Mouse (Mus musculus) midbrain, embryonic 13.5 days (tissue): ENCODE measurements at regions not wholly inside any gene's neighbourhood (a gene's known extent, or its start where the extent isn't known, plus 50 kb on each side); places are given as distances from the start of the nearest gene placed in this dataset.
A peak's percentile ranks its signal among the peaks of the same experiment; 100 is the strongest.

Experiments used
- ATAC-seq: fragments of 200-750 bp; cut with Nextera tagmentation; 2 replicates; pipeline ENCODE4 v1.8.0; 2017; ENCODE audit warnings: mild to moderate bottlenecking, moderate TSS enrichment, moderate library complexity
- H3K27ac ChIP-seq: fragments of 300-500 bp; sonication (generic); 2 replicates; pipeline ENCODE4 v1.5.1; 2015; ENCODE audit warnings: inconsistent platforms, mild to moderate bottlenecking, moderate library complexity
- H3K27me3 ChIP-seq: fragments of 300-500 bp; sonication (generic); 2 replicates; pipeline ENCODE4 v1.6.1; 2015; ENCODE audit warnings: mild to moderate bottlenecking, inconsistent platforms
- H3K36me3 ChIP-seq: fragments of 300-500 bp; sonication (generic); 2 replicates; pipeline ENCODE4 v1.6.1; 2015; ENCODE audit warnings: mild to moderate bottlenecking, inconsistent platforms
- H3K4me1 ChIP-seq: fragments of 300-500 bp; sonication (generic); replicated peaks from 2 replicates; pipeline ENCODE4 v1.6.1; 2015; ENCODE audit warnings: inconsistent platforms
- H3K4me2 ChIP-seq: fragments of 300-500 bp; sonication (generic); replicated peaks from 2 replicates; pipeline ENCODE4 v1.6.1; 2015; ENCODE audit warnings: moderate library complexity, mild to moderate bottlenecking, inconsistent platforms
- H3K4me3 ChIP-seq: fragments of 300-500 bp; sonication (generic); replicated peaks from 2 replicates; pipeline ENCODE4 v1.5.1; 2015; ENCODE audit warnings: mild to moderate bottlenecking, inconsistent platforms
- H3K9ac ChIP-seq: fragments of 300-500 bp; sonication (generic); replicated peaks from 2 replicates; pipeline ENCODE4 v1.6.1; 2015; ENCODE audit warnings: mild to moderate bottlenecking, inconsistent platforms
- H3K9me3 ChIP-seq: fragments of 300-500 bp; sonication (generic); 2 replicates; pipeline ENCODE4 v1.6.1; 2016; ENCODE audit warnings: mild to moderate bottlenecking, inconsistent platforms
- WGBS: fragments of 180-500 bp; shearing (Covaris S2); methylation state at CpG from one replicate; pipeline ENCODE4 v1.1.7; 2015; 5-methylcytosine and 5-hydroxymethylcytosine counted together

- no peaks in the 10 kb centered on the region for H3K9me3 ChIP-seq
- no peaks in the 10 kb centered on the region for H3K36me3 ChIP-seq
- no peak overlapping the region for H3K4me2 ChIP-seq
- 78% methylated on average over 12 of the region's 12 CpGs for WGBS
- no peaks in the 10 kb centered on the region for H3K4me1 ChIP-seq
- no peaks in the 10 kb centered on the region for H3K27me3 ChIP-seq
- ATAC-seq, result no peak
- no peak overlapping the region for H3K4me3 ChIP-seq
- H3K9ac ChIP-seq, result no peak overlapping the region
- H3K27ac ChIP-seq, result no peak overlapping the region
These were observed 190.0 kb downstream of the Pten start for GRCm38 (mm10) chr19:32947081-32947855.

DNA sequence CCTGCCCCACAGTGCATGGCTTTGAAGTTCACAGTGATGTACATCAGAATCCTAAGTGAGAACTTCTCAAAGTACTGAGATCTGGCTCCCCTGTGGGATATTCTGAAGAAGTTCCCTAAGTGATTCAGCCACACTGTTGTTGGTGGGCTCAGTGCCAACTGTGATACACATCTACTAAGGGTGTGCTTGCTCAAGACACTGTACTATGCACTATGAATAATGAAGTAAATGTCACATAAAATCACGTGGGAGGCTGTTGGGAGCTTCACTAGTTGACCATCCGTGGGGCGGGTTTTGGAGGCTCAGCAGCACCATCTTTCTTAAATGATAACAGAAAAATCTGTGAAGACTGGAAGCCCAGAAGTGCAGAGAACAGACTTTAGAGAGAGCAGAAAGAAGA is 193.0 kb downstream of the Pten start:
- Histone ChIP-seq H3K9me3 (no peaks in the 10 kb centered on the region), H3K27me3 (no peaks in the 10 kb centered on the region; the same call in 1 of the 2 replicates), H3K4me3 (no peak overlapping the region), H3K27ac (no peak overlapping the region), H3K36me3 (no peaks in the 10 kb centered on the region), H3K9ac (no peak overlapping the region), H3K4me2 (no peak overlapping the region), H3K4me1 (peaks cover 6% of the 10 kb centered on the region; the same call in 1 of the 2 replicates)
- WGBS, result 86% methylated on average over 3 of the region's 3 CpGs
- no peak for ATAC-seq

DNA sequence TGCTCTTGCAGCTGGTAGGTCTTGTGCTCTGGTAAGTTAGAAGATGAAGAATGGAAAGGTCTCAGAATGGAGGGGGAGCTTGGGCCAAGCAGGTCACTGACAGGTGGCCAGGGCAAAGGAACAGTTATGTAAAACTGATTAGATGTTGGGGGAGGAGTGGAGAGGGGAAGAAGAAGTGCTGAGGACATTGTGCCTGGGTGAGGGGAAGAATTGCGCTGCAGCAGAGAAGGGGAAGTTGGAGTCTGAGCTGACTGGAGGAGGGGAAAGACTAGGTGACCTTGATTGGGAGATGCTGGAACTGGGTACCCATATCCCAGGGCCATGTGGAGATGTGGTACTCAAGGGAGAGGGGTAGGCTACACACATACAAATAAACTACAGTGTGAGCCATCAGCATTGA is 193.5 kb downstream of the Pten start:
- no peaks in the 10 kb centered on the region for H3K36me3 ChIP-seq
- H3K4me3 ChIP-seq, result no peak overlapping the region
- no peak for ATAC-seq
- 82% methylated on average over 1 of the region's 1 CpGs for WGBS
- no peak overlapping the region for H3K4me2 ChIP-seq
- H3K4me1 ChIP-seq, result peaks cover 6% of the 10 kb centered on the region; the same call in 1 of the 2 replicates
- H3K9me3 ChIP-seq, result no peaks in the 10 kb centered on the region
- H3K9ac ChIP-seq, result no peak overlapping the region
- H3K27ac ChIP-seq, result no peak overlapping the region
- H3K27me3 ChIP-seq, result no peaks in the 10 kb centered on the region; the same call in 1 of the 2 replicates

GRCm38 (mm10) chr19:32952425-32952824 is 195.1 kb downstream of the Pten start:
- WGBS, result 96% methylated on average over 4 of the region's 4 CpGs
- no peak overlapping the region for H3K27ac ChIP-seq

DNA sequence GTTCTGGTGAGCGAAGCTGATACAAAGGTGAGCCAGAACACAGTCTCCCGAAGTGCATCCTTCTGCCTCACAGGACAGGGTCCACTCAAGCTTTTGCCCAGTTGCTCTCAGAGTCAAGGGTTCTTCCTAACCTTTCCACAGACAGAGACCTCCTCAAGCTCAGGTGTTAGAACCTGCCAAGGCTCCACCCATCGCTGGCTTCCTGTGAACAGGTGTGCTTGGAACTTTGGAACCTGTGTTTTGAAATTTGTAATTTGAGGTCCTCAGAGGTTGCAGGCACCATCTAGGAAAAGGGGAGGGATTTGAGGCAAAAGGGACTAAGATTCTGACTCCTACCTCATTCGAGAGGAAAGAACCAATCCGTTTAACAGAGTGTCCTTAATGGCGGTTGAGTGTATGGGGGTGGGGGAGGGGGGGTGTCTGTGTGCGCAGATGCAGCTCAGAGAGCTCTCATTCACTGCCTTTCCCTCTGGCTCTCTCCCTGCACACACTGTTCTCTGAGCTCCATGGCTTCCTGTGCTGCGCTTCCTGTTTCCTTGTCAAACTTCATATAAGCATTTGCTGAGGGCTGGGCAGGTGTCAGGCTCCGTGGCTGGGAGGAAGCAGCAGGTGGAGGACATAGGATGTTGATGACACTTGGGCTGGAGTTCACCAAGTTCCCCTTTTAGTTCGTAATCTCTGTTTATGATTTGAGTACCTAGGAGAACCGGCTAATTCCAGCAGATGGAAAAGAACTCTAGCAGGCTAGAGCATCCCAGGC is 195.8 kb downstream of the Pten start:
- H3K27me3 ChIP-seq, result peaks cover 3% of the 10 kb centered on the region; the same call in 1 of the 2 replicates
- WGBS, result 88% methylated on average over 11 of the region's 11 CpGs
- H3K4me3 ChIP-seq, result no peak overlapping the region
- no peak overlapping the region for H3K4me2 ChIP-seq
- H3K36me3 ChIP-seq, result no peaks in the 10 kb centered on the region
- H3K9ac ChIP-seq, result no peak overlapping the region
- no peaks in the 10 kb centered on the region for H3K9me3 ChIP-seq
- ATAC-seq, result no peak
- H3K4me1 ChIP-seq, result peaks cover 18% of the 10 kb centered on the region
- H3K27ac ChIP-seq, result no peak overlapping the region

More at GRCm38 (mm10) chr19:32952425-32952824, 195.1 kb downstream of the Pten start:
- Histone ChIP-seq H3K9me3 (no peaks in the 10 kb centered on the region), H3K4me2 (no peak overlapping the region), H3K36me3 (no peaks in the 10 kb centered on the region), H3K9ac (no peak overlapping the region), H3K4me1 (peaks cover 18% of the 10 kb centered on the region), H3K27me3 (no peaks in the 10 kb centered on the region; the same call in 1 of the 2 replicates), H3K4me3 (no peak overlapping the region)
- ATAC-seq, result no peak

GRCm38 (mm10) chr19:32954001-32954605 is 196.8 kb downstream of the Pten start:
- H3K9me3 ChIP-seq, result no peaks in the 10 kb centered on the region
- H3K27me3 ChIP-seq, result peaks cover 6% of the 10 kb centered on the region
- no peaks in the 10 kb centered on the region for H3K36me3 ChIP-seq
- no peak overlapping the region for H3K4me2 ChIP-seq
- WGBS, result 42% methylated on average over 4 of the region's 4 CpGs
- H3K9ac ChIP-seq, result no peak overlapping the region
- ATAC-seq, result peak; percentile 35; the same call in 1 of the 2 replicates
- no peak overlapping the region for H3K27ac ChIP-seq
- no peak overlapping the region for H3K4me3 ChIP-seq
- peaks cover 18% of the 10 kb centered on the region for H3K4me1 ChIP-seq

GRCm38 (mm10) chr19:32954942-32955341 is 197.6 kb downstream of the Pten start:
- no peak for ATAC-seq

DNA sequence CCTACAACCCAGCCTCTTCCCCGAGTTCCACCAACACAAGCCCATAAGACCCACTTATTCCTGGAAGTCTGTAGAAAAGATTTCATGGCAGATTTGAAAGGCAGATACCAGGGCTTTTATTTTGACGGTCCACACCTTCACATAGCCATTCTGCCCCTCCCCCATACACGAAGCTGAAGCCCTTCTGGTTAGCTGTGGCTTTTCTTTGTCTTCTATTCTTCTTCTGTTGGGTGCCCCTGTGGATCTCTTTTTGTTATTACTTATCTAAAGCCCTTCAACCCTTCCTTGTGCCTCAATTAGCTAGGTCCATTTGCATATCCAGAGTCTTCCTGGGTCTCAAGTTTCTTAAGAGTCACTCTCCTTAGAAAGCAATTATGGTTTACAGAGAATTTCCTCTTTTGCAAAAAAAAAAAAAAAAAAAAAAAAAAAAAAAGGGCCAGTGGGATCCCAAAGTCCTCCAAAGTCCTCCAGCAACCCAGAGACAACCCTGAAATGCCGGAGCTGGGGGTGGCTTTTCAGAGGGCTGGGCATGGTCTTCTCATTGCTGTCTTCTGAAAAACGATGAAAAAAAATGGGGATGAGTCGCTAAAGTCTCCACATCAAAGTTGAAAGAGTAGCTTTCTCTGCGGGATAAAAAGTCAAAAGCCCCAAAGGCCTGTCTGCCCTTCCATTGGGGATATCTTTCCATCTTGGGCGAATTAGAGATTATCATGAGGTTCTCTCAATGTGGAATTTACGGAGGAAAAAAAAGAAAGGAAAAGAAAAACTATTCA is 199.0 kb downstream of the Pten start:
- Histone ChIP-seq H3K4me1 (peaks cover 18% of the 10 kb centered on the region), H3K4me2 (peak overlapping the region; percentile 39), H3K27ac (no peak overlapping the region), H3K27me3 (peaks cover 9% of the 10 kb centered on the region), H3K9ac (no peak overlapping the region), H3K4me3 (peak overlapping the region; percentile 11; the same call in 1 of the 2 replicates), H3K9me3 (no peaks in the 10 kb centered on the region), H3K36me3 (no peaks in the 10 kb centered on the region)
- WGBS, result 4% methylated on average over 9 of the region's 9 CpGs
- ATAC-seq, result no peak

More at GRCm38 (mm10) chr19:32954942-32955341, 197.6 kb downstream of the Pten start:
- Histone ChIP-seq H3K9me3 (no peaks in the 10 kb centered on the region), H3K27me3 (peaks cover 6% of the 10 kb centered on the region), H3K27ac (no peak overlapping the region), H3K4me2 (no peak overlapping the region), H3K36me3 (no peaks in the 10 kb centered on the region), H3K9ac (no peak overlapping the region), H3K4me1 (peaks cover 18% of the 10 kb centered on the region), H3K4me3 (no peak overlapping the region)
- WGBS, result 96% methylated on average over 3 of the region's 3 CpGs

DNA sequence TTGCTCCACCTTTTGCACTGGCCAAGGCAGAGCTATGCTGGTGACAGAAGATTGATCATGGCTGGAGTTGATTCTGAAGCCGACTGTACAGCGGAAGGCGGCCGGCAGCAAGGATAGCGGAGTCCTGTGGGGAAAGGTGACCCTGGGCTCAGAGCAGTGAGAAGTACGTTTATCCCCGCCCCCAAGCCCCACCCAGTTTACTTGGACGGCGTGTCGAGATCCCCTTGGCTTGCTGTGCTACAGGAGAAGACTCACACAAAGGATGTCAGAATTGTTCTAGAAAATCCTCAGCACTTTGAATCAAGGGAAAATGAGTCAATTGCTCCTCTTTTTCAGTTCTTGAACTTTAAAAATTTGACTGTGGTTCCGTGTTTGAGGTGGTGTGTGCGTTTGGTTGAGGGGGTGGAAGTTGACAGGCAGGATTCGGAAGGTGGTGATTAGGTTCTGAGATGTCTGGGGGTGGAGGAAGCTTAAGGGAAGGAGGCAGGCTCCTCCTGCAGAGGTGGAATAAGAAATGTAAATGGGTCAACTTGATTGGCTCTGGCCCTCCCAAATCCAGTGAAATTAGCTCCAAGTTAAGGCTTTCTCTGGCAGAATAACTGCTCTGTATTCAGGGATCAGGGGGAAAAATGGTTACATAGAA is 199.7 kb downstream of the Pten start:
- no peak overlapping the region for H3K27ac ChIP-seq
- 7% methylated on average over 13 of the region's 13 CpGs for WGBS
- H3K9me3 ChIP-seq, result no peaks in the 10 kb centered on the region
- no peaks in the 10 kb centered on the region for H3K36me3 ChIP-seq
- no peak overlapping the region for H3K9ac ChIP-seq
- ATAC-seq, result no peak
- peaks cover 18% of the 10 kb centered on the region for H3K4me1 ChIP-seq
- H3K4me3 ChIP-seq, result peak overlapping the region; percentile 11; the same call in 1 of the 2 replicates
- peak overlapping the region; percentile 39 for H3K4me2 ChIP-seq
- peaks cover 9% of the 10 kb centered on the region for H3K27me3 ChIP-seq

GRCm38 (mm10) chr19:32958276-32958675 is 201.0 kb downstream of the Pten start:
- Histone ChIP-seq H3K4me1 (peaks cover 18% of the 10 kb centered on the region), H3K9me3 (no peaks in the 10 kb centered on the region), H3K4me3 (no peak overlapping the region), H3K4me2 (no peak overlapping the region), H3K36me3 (no peaks in the 10 kb centered on the region), H3K9ac (no peak overlapping the region), H3K27ac (no peak overlapping the region), H3K27me3 (peaks cover 9% of the 10 kb centered on the region)
- WGBS, result 95% methylated on average over 4 of the region's 4 CpGs
- ATAC-seq, result no peak

DNA sequence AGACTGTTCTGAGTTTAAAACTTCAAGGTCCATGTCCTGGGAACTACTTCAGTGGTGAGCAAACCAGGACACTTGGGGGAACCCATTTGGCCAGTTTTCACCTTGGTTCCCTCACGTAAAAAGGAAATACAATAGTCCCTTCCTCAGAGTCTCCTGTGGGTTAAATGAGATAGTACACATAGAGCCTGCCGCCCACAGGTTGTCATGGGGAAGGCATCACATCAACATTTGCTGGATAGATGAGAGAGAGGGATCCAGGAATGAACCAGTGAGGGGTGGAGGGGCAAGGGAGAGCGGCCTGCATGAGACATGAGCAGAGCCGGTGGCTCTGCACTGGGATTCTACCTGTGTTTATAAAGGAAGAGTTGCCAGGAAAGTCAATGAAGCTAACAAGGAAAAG is 201.5 kb downstream of the Pten start:
- Histone ChIP-seq H3K27ac (no peak overlapping the region), H3K4me2 (no peak overlapping the region), H3K36me3 (no peaks in the 10 kb centered on the region), H3K4me3 (no peak overlapping the region), H3K4me1 (peaks cover 18% of the 10 kb centered on the region), H3K27me3 (peaks cover 9% of the 10 kb centered on the region), H3K9ac (no peak overlapping the region), H3K9me3 (no peaks in the 10 kb centered on the region)
- no peak for ATAC-seq
- 92% methylated on average over 4 of the region's 4 CpGs for WGBS
